Mouse (Mus musculus) hindbrain, embryonic 10.5 days (tissue): ENCODE results near the gene Vac14. TPM values are rescaled to one million over a fixed set of nuclear protein-coding genes. Genes with fewer than 3 reads are reported as not detected.
A peak's percentile ranks its signal among the peaks of the same experiment; 100 is the strongest.

ENCODE experiments used
- DNase-seq: peaks from one replicate; pipeline ENCODE4 v3.0.0-alpha.2; 2017; ENCODE audit warnings: low spot score
- H3K27ac ChIP-seq: fragments of 300-500 bp; sonication (generic); 2 replicates; pipeline ENCODE4 v1.5.1; 2016; ENCODE audit warnings: mild to moderate bottlenecking, moderate library complexity
- H3K27me3 ChIP-seq: fragments of 300-500 bp; sonication (generic); 2 replicates; pipeline ENCODE4 v1.6.1; 2016; ENCODE audit warnings: mild to moderate bottlenecking; ENCODE audit not compliant: poor library complexity, insufficient read depth, severe bottlenecking
- H3K36me3 ChIP-seq: fragments of 300-500 bp; sonication (generic); 2 replicates; pipeline ENCODE4 v1.6.1; 2016; ENCODE audit warnings: mild to moderate bottlenecking, moderate library complexity
- H3K4me1 ChIP-seq: fragments of 300-500 bp; sonication (generic); replicated peaks from 2 replicates; pipeline ENCODE4 v1.6.1; 2016; ENCODE audit warnings: mild to moderate bottlenecking
- H3K4me3 ChIP-seq: fragments of 300-500 bp; sonication (generic); 2 replicates; pipeline ENCODE4 v1.5.1; 2016; ENCODE audit warnings: mild to moderate bottlenecking, moderate library complexity
- H3K9me3 ChIP-seq: fragments of 300-500 bp; sonication (generic); 2 replicates; pipeline ENCODE4 v1.6.1; 2016; ENCODE audit warnings: mild to moderate bottlenecking, moderate library complexity
- WGBS: fragments of 180-500 bp; shearing (Covaris S2); methylation state at CpG from one replicate; pipeline ENCODE4 v1.1.7; 2016; 5-methylcytosine and 5-hydroxymethylcytosine counted together
- polyA plus RNA-seq: library from polyadenylated mRNA; unstranded; fragments of >200 nt; fragmentation: Nextera tagmentation; extraction: Ambion mirVana; gene quantifications from 2 replicates; pipeline ENCODE4 v1.2.1, GENCODE M21; 2016

Vac14 gene
- polyA plus RNA-seq = 28.0 and 31.9 TPM in 2 replicates

- peak within 1 kb of the TSS; percentile 86 for H3K27ac ChIP-seq
- H3K9me3 ChIP-seq = no peaks in the 10 kb centered on the region
- peak within 1 kb of the TSS; percentile 99 for H3K4me3 ChIP-seq
- H3K36me3 ChIP-seq = no peaks in the 10 kb centered on the region
- H3K4me1 ChIP-seq = peaks cover 22% of the 10 kb centered on the region
- DNase-seq = peak; percentile 97
- peaks cover 3% of the 10 kb centered on the region; the same call in 1 of the 2 replicates for H3K27me3 ChIP-seq
- WGBS = under 1% methylated on average over 67 of the region's 67 CpGs
Observed at GRCm38 (mm10) chr8:110618391-110619207, at the start of gene Vac14. TSS of gene Vac14 (plus strand) at chr8:110618585.

GRCm38 (mm10) chr8:110592641-110593040, 25.7 kb upstream of the Vac14 start:
- no peak overlapping the region for H3K27ac ChIP-seq
- 87% methylated on average over 9 of the region's 9 CpGs for WGBS
- H3K4me1 ChIP-seq = no peaks in the 10 kb centered on the region
- no peaks in the 10 kb centered on the region for H3K36me3 ChIP-seq
- H3K27me3 ChIP-seq = no peaks in the 10 kb centered on the region
- no peak for DNase-seq
- no peaks in the 10 kb centered on the region for H3K9me3 ChIP-seq
- no peak overlapping the region for H3K4me3 ChIP-seq

GRCm38 (mm10) chr8:110594164-110594563, 24.2 kb upstream of the Vac14 start:
- Histone ChIP-seq H3K9me3 (no peaks in the 10 kb centered on the region), H3K27ac (no peak overlapping the region), H3K4me3 (no peak overlapping the region), H3K4me1 (no peaks in the 10 kb centered on the region), H3K27me3 (no peaks in the 10 kb centered on the region), H3K36me3 (no peaks in the 10 kb centered on the region)
- DNase-seq = no peak
- WGBS = 89% methylated on average over 6 of the region's 6 CpGs

- no peaks in the 10 kb centered on the region for H3K27me3 ChIP-seq
- no peaks in the 10 kb centered on the region for H3K4me1 ChIP-seq
- peak; percentile 17 for DNase-seq
- WGBS = 14% methylated on average over 1 of the region's 1 CpGs
- no peaks in the 10 kb centered on the region for H3K36me3 ChIP-seq
- no peak overlapping the region for H3K4me3 ChIP-seq
- no peaks in the 10 kb centered on the region for H3K9me3 ChIP-seq
- no peak overlapping the region for H3K27ac ChIP-seq
Observed at GRCm38 (mm10) chr8:110604556-110604955, 13.8 kb upstream of the Vac14 start.

GRCm38 (mm10) chr8:110605401-110606015, 12.9 kb upstream of the Vac14 start:
- no peaks in the 10 kb centered on the region for H3K9me3 ChIP-seq
- H3K27me3 ChIP-seq = no peaks in the 10 kb centered on the region
- no peaks in the 10 kb centered on the region for H3K4me1 ChIP-seq
- H3K4me3 ChIP-seq = no peak overlapping the region
- H3K27ac ChIP-seq = no peak overlapping the region
- no peak for DNase-seq
- 66% methylated on average over 6 of the region's 6 CpGs for WGBS
- H3K36me3 ChIP-seq = no peaks in the 10 kb centered on the region

- H3K4me3 ChIP-seq = no peak overlapping the region
- no peaks in the 10 kb centered on the region for H3K9me3 ChIP-seq
- H3K27me3 ChIP-seq = peaks cover 3% of the 10 kb centered on the region; the same call in 1 of the 2 replicates
- no peaks in the 10 kb centered on the region for H3K36me3 ChIP-seq
- DNase-seq = no peak
- no peak overlapping the region for H3K27ac ChIP-seq
- H3K4me1 ChIP-seq = peaks cover 22% of the 10 kb centered on the region
- WGBS = 73% methylated on average over 3 of the region's 3 CpGs
Observed at GRCm38 (mm10) chr8:110615730-110616129, 2.7 kb upstream of the Vac14 start.

GRCm38 (mm10) chr8:110617801-110618358, 505 bp upstream of the Vac14 start:
- WGBS = 25% methylated on average over 14 of the region's 14 CpGs
- H3K4me3 ChIP-seq = peak overlapping the region; percentile 99
- peaks cover 22% of the 10 kb centered on the region for H3K4me1 ChIP-seq
- H3K9me3 ChIP-seq = no peaks in the 10 kb centered on the region
- H3K36me3 ChIP-seq = no peaks in the 10 kb centered on the region
- H3K27ac ChIP-seq = peak overlapping the region; percentile 86
- no peak for DNase-seq
- peaks cover 3% of the 10 kb centered on the region; the same call in 1 of the 2 replicates for H3K27me3 ChIP-seq

GRCm38 (mm10) chr8:110619208-110619574, 806 bp downstream of the Vac14 start:
- peaks cover 22% of the 10 kb centered on the region for H3K4me1 ChIP-seq
- 31% methylated on average over 8 of the region's 8 CpGs for WGBS
- no peak for DNase-seq
- H3K27ac ChIP-seq = peak overlapping the region; percentile 86
- peaks cover 3% of the 10 kb centered on the region; the same call in 1 of the 2 replicates for H3K27me3 ChIP-seq
- H3K4me3 ChIP-seq = peak overlapping the region; percentile 99
- H3K9me3 ChIP-seq = no peaks in the 10 kb centered on the region
- H3K36me3 ChIP-seq = no peaks in the 10 kb centered on the region

- Histone ChIP-seq H3K36me3 (no peaks in the 10 kb centered on the region), H3K4me1 (peaks cover 22% of the 10 kb centered on the region), H3K4me3 (peak overlapping the region; percentile 99), H3K27me3 (peaks cover 3% of the 10 kb centered on the region; the same call in 1 of the 2 replicates), H3K9me3 (no peaks in the 10 kb centered on the region), H3K27ac (no peak overlapping the region)
- DNase-seq = no peak
- 90% methylated on average over 5 of the region's 5 CpGs for WGBS
Observed at GRCm38 (mm10) chr8:110619919-110620318, 1.5 kb downstream of the Vac14 start.

- 75% methylated on average over 4 of the region's 4 CpGs for WGBS
- no peak for DNase-seq
Observed at GRCm38 (mm10) chr8:110626431-110626830, 8.0 kb downstream of the Vac14 start.

GRCm38 (mm10) chr8:110629245-110630063, 11.1 kb downstream of the Vac14 start:
- Histone ChIP-seq H3K27me3 (no peaks in the 10 kb centered on the region), H3K4me3 (no peak overlapping the region), H3K9me3 (no peaks in the 10 kb centered on the region), H3K27ac (no peak overlapping the region), H3K4me1 (no peaks in the 10 kb centered on the region), H3K36me3 (peaks cover 28% of the 10 kb centered on the region)
- DNase-seq = peak; percentile 53
- 69% methylated on average over 9 of the region's 9 CpGs for WGBS

More at GRCm38 (mm10) chr8:110626431-110626830, 8.0 kb downstream of the Vac14 start:
- no peak overlapping the region for H3K27ac ChIP-seq
- H3K36me3 ChIP-seq = no peaks in the 10 kb centered on the region
- H3K9me3 ChIP-seq = no peaks in the 10 kb centered on the region
- no peak overlapping the region for H3K4me3 ChIP-seq
- no peaks in the 10 kb centered on the region for H3K27me3 ChIP-seq
- H3K4me1 ChIP-seq = no peaks in the 10 kb centered on the region

GRCm38 (mm10) chr8:110630079-110630478, 11.7 kb downstream of the Vac14 start:
- no peaks in the 10 kb centered on the region for H3K4me1 ChIP-seq
- 96% methylated on average over 3 of the region's 3 CpGs for WGBS
- no peak overlapping the region for H3K4me3 ChIP-seq
- no peak for DNase-seq
- H3K9me3 ChIP-seq = no peaks in the 10 kb centered on the region
- no peaks in the 10 kb centered on the region for H3K27me3 ChIP-seq
- H3K36me3 ChIP-seq = peaks cover 34% of the 10 kb centered on the region
- H3K27ac ChIP-seq = no peak overlapping the region
